Mouse (Mus musculus) lung, postnatal 0 days (tissue): Measurements from ENCODE around the gene Memo1.
"Not testable (repeated sequence)": the region's sequence is repeated elsewhere in the genome, so short reads cannot be mapped to it uniquely, and the experiment has no call there.

ENCODE experiments used
- CTCF ChIP-seq: IDR thresholded peaks from 2 replicates; pipeline ENCODE4 v1.5.1; 2016; ENCODE audit warnings: antibody characterized with exemption, mild to moderate bottlenecking
- EP300 ChIP-seq: IDR thresholded peaks from 2 replicates; pipeline ENCODE4 v1.6.1; 2016; ENCODE audit warnings: antibody characterized with exemption, mild to moderate bottlenecking, control low read depth

DNA sequence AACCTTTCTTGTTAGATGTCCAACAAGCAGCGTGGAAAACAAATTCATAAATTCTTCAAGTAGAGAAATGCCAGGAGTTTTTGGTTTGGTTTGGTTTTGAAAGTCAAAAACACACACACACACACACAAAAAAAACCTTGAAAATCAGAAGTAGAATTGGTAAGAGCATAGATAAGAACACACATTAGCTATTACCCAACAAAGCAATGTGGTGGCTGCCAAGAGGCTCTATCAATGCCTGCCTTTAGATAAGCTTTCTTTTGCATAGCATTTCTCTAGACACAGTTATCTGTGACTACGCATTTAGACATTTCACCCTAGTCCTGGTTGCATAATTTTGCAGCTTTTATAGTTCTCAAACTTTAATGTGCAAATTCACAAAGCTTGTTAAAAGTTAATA, 115.7 kb downstream of the Memo1 start:
- TF ChIP-seq CTCF, EP300: not testable (repeated sequence)
